Mouse (Mus musculus) MEL-GATA-1-ER (cell line): ENCODE measurements around the gene Csf2ra.
A peak's percentile ranks its signal among the peaks of the same experiment; 100 is the strongest.
"Not testable (repeated sequence)": the region's sequence is repeated elsewhere in the genome, so short reads cannot be mapped to it uniquely, and the experiment has no call there.

Source experiments
- DNase-seq: peaks from one replicate; pipeline ENCODE4 v3.0.0-alpha.2; 2012; ENCODE audit warnings: low read depth; ENCODE audit errors: extremely low read depth

The Csf2ra gene

DNA sequence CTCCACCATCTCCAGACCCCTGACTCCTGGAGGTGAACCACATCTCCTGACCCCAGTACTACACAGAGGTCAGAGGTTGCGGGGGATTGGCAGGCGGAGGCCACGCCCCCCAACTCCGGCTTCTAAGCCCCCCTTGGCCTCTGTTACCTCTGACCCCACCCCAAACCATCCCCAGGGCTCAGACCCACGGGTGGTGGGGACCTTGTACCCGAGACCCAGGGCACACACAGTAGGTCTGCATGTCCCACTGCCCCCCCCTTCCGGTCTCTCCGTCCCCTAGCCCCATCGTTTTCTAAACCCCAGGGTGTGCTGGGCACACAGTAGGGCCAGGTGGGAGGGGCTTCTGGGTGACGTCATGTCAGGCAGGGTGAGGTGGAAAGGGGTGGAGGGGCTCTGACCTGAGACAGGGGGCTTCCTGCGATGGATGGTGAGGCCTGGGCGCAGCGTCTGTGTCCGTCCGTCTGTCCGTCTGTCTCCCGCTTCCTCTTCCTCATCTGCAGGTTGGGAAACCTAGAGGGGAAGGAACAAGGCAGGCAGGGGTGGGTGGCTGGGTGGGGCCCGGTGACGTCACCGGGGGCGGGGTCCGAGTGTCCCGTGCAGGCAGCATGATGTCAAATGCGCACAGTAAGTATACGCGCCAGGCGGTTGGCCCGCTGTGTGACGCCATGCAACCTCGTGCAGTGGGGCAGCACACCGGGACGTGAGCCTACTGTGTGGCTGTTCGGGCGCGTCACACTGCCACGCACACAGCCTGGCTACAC, at the start of gene Csf2ra:
TSS of gene Csf2ra (minus strand) at position 489 of the 761 bp plus-strand sequence.
- no peak for DNase-seq

- DNase-seq, result no peak
Observed at GRCm38 (mm10) chr19:61275446-61275845, 47.2 kb upstream of the Csf2ra start.

- DNase-seq, result not testable (repeated sequence)
Observed at GRCm38 (mm10) chr19:61269141-61269540, 40.9 kb upstream of the Csf2ra start.

DNA sequence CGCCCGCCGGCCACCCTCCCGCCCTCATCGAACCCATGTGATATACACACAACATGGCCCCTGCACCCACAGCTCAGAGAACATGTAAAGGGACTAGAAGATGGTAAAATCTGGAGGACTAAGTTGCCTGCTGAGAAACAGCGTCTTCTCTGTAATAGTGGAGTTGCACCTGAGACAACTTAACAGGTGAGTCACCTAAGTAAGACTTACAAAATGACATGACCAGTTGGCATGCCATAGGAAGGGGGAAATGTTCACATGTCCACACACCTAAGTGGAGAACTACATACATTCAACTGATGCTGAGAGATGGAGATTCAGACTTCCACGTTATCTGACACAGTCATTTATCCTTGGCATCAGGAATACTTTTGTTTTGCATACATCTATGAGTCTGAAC, 38.9 kb upstream of the Csf2ra start:
- peak; percentile 8 for DNase-seq

- DNase-seq, result peak; percentile 19
Observed at GRCm38 (mm10) chr19:61266651-61267050, 38.4 kb upstream of the Csf2ra start.

- peak; percentile 72 for DNase-seq
Observed at GRCm38 (mm10) chr19:61266246-61266615, 38.0 kb upstream of the Csf2ra start.

GRCm38 (mm10) chr19:61265349-61266245, 37.4 kb upstream of the Csf2ra start:
- DNase-seq, result peak; percentile 100

- DNase-seq, result peak; percentile 56
Observed at GRCm38 (mm10) chr19:61264933-61265332, 36.7 kb upstream of the Csf2ra start.

DNA sequence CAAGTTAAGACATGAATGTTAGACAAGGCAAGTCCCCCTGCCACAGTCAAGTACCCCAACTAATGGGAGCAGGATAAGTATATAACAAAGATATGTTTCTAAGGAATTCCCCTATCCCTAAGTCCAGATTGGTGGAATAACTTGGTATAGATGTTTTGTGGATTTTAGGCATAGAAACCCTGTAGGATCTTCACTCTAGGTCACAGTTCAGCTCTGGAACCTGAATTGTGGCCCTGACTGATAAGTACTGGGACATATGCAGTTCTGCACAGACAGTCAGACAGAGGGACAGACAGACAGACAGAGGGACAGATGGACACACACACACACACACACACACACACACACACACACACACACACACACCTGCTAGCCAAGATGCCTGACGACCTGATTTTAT, 36.0 kb upstream of the Csf2ra start:
- peak; percentile 71 for DNase-seq

DNA sequence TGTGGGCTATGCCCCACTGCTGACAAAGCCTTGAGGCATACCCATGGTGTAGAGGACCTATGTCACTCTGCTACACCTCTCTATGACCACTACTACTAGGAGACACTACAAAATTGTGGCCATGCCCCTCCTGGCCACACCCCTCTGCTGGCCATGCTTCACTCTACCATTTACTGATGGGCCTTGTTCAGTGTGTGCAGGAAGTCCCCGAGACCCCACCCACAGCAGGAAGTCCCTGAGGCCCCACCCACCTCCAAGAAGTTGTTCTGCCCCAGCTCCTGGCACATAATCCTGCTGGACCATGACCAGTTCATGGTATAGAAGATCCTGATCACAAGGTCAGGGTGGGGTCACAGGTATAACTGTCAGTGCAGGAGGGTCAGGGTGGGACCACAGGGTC, 33.0 kb upstream of the Csf2ra start:
- no peak for DNase-seq

DNA sequence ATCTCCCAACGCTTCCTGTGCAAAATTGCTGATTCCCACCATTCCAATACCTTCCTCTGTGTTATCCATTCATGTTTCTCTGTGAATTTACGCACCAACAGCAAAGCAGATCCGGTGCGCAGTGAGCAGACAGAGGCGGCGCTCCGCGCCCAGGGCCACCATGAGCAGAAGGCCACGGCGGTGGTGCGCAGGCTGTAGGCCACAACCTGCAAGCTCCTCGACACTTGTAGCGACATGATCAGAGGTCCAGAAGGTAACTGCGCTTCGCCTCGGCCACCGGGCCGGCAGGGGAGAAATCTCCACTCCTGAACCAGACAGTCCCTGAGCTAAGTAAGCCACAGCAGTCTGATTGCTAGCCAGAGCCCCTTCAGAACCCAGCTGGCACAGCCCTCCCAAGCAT, 29.5 kb upstream of the Csf2ra start:
- DNase-seq, result no peak

- DNase-seq, result no peak
Observed at GRCm38 (mm10) chr19:61256166-61256887, 28.1 kb upstream of the Csf2ra start.

- DNase-seq, result not testable (repeated sequence)
Observed at GRCm38 (mm10) chr19:61247334-61247733, 19.1 kb upstream of the Csf2ra start.

GRCm38 (mm10) chr19:61244721-61245436, 16.6 kb upstream of the Csf2ra start:
- peak; percentile 98 for DNase-seq

DNA sequence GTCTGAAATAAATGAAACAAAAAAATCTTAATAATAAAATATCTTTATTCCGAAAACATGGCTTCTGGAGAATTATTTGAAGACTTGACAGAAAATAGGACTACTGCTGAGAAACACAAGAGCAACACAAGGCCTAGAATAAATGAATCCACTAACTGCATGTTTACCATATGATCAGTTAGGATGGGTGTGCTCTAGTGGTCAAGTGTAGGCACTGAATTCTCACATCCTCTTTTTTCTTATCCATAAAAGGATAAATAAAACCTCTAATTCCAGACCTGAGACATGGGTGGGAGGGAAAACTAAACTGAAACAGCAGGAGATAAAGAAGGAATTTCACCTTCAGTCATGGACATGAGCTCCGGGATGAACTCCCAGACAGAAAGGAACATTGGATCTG, 9.7 kb upstream of the Csf2ra start:
- DNase-seq, result no peak

DNA sequence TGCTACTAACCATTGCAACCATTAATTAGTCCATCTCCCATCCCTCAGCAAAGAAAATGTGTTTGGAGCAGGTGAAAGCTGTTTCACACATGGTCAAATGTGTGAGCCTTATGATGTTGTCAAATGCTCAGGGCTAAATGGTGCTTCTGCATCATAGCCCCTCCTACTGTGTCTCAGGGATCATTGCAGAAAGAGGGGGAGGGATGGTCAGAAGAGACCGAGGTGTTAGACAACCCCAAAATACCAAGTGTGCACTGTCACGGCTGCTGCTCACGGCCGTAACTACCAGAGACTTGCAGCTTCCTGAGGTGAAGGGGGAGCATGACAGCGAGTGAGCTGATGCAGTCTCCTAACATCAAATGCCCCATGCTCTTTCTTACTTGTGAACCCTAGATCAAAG, 6.3 kb upstream of the Csf2ra start:
- no peak for DNase-seq

- DNase-seq, result no peak
Observed at GRCm38 (mm10) chr19:61226928-61227854, 1.0 kb downstream of the Csf2ra start.

GRCm38 (mm10) chr19:61226401-61226927, 1.8 kb downstream of the Csf2ra start:
- DNase-seq, result no peak

DNA sequence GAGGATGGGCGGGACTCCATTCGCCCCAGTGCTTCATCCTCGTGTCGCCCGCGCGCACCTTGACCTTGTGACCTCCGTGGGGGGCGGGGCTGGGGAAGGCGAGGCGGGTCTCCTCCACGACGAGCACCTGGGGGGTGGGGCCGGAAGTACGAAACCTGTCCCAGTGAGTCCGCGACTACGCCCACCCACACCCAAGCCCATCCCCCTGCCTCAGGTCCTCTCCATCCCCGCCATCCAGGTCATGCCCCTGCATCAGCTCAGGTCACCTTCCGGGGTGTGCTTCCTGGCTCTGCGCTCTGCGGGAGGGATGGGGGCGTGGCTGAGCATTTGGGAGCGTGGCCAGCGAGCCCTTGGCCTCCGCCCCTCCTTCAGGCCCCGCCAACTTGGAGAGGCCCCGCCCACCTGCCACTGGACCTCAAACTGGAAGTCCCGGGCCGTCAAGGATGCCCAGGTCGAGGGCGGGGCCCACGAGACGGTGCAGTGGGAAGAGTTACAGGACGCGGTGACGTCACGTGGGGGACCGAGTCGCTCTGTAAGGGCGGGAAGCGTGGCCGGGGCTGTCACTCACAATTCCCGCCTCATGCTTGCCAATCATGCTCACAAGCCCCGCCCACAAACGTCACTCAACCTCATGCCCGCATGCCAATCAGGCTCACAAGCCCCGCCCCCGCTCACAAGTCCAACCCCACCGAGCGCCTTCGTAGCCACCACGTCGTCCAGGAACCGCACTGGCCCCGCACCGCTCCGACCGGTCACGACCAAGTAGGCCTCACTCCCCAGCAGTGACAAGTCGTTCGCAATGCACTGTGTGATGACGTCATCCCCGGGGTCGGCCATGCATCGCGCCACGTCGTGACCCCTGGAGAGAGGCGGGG, 2.5 kb downstream of the Csf2ra start:
- no peak for DNase-seq
